Mouse (Mus musculus): ENCODE measurements around the gene Ttll5.

DNA sequence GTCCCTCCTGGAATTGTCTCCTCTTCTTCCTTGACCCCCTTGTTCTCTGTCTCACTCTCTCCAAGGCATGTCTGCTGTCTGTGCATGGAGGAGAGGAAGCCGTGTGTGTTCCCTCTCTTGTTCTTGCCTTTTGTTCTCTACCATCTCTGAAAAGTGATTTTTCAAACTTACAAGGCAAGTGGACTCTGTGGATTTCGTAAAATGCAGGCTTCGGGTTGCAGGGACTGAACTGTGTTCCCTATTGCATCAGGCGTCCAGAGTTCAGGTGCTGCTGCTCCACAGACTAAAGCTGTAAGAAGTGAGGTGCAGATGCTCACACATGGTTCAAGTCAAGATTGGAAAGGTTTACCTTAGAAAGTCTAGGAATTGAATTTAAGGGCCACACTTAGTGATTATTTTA lies 126.6 kb downstream of the Ttll5 start:
- no peak for TF ChIP-seq GATA1 (IDR thresholded peaks at IDR 0.05; ENCODE audit: borderline replicate concordance, low read length)
- TF ChIP-seq FLI1 (IDR thresholded peaks at IDR 0.05; ENCODE audit: low read length), result no peak
